Mouse (Mus musculus) kidney, adult 2 months (tissue): ENCODE results near the gene Lingo2.

Source experiments
- CTCF ChIP-seq: fragments of 200-500 bp; conservative IDR thresholded peaks from 2 replicates; pipeline ENCODE4 v1.5.1; 2011; ENCODE audit warnings: low read depth, mild to moderate bottlenecking, control low read depth, low read length, moderate library complexity, mixed read lengths; ENCODE audit not compliant: insufficient read depth, insufficient read length
- POLR2A ChIP-seq: fragments of 200-500 bp; IDR thresholded peaks from one replicate; pipeline ENCODE4 v1.6.1; 2011; ENCODE audit warnings: low read depth, low read length, control low read depth

DNA sequence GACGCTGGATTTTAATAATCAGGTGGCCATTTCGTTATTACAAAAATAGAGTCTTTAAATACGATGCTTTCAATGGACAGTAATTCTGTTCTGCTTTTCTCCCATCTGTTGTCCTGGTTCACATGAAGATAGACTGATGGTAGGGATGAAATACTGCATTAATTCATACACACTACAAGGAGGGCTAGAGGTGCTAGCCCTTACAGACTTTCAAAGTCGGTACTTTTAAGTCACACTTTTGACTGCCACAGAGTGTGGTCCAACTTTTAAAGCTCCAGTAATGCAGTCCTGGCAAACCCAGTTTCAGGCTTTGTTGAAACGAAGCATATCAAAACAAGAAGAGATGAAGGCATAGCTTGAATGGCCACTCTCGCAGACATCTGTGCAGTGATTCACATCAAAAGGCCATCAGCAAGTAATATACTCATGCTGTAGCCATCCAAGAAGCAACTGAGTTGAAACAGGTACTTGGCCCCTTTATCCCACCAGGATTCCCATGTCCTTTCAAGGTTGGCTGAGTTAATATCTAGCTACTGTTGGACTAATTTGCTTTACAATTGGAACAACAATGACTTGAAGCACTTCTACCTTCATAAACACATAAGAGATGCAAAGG lies 872.5 kb downstream of the Lingo2 start:
- no peak for TF ChIP-seq CTCF
- TF ChIP-seq POLR2A = no peak
